Mouse (Mus musculus): ENCODE measurements around the gene Olfr1280. TPM values are rescaled to one million over a fixed set of nuclear protein-coding genes. Genes with fewer than 3 reads are reported as not detected.

Olfr1280 gene
- total and polyA plus RNA-seq, 3 experiments, result not detected

DNA sequence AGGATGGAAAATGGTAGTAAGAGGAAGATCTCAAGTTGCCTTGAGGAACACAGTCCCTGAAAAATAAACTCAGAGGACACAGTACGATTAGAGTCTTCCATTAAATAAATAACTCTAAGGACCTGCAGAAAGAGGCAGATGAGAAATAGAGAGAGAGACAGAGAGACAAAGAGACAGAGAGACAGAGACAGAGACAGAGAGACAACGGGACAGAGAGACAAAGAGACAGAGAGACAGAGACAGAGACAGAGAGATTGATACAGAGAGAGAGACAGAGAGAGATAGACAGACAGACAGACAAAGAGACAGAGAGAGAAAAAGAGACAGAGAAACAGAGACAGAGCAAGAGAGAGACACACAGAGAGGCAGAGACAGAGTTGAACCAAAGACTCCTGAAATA lies 22.2 kb downstream of the Olfr1280 start, which contains the start of gene Olfr1282:
Gene Olfr1282 (minus strand): TSS at position 101 of the 400 bp plus-strand sequence.
- H3K27me3 ChIP-seq (ENCODE audit: control insufficient read depth, insufficient read depth, low read length), result no peaks in the 10 kb centered on the region
- intact Hi-C loops (cut with DNase I), result no loop called here
- H3K4me3 ChIP-seq, result no peak within 1 kb of the TSS
- no peaks in the 10 kb centered on the region for H3K4me1 ChIP-seq (ENCODE audit: control insufficient read depth, insufficient read depth, low read length)
- H3K9ac ChIP-seq (ENCODE audit: low read depth, low read length), result no peak within 1 kb of the TSS
- no peak for TF ChIP-seq CTCF (IDR thresholded peaks at IDR 0.05)
- no peak for TF ChIP-seq POLR2A (IDR thresholded peaks at IDR 0.05; ENCODE audit: insufficient read depth, low read depth, low read length)
- no peak for TF ChIP-seq EP300 (IDR thresholded peaks at IDR 0.05; ENCODE audit: insufficient read depth, low read depth, low read length)
- no peaks in the 10 kb centered on the region for H3K36me3 ChIP-seq (ENCODE audit: control insufficient read depth, insufficient read depth, low read length)
- WGBS, result 53% methylated on average over 2 of the region's 2 CpGs
- no peaks in the 10 kb centered on the region for H3K79me2 ChIP-seq (replicated peaks; ENCODE audit: control insufficient read depth, insufficient read depth, low read length)
- no peak for DNase-seq
- H3K27ac ChIP-seq, result no peak within 1 kb of the TSS

DNA sequence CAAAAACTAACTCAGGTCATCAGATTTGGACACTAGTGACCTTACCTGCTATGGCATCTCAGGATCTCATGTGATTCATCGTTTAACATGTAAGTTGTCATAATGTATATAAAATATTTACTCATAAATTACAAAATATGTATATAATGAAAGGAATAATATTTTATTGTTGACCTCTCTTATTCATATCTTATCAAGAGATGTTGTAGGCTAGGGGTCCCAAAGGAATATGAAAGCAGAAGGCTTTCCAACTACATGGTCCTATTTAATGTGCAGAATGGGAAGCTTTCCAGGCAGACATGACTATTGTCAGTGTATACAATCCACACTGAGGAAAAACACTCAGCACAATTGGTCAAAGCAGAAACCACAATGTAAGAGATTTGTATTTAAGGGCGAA lies 52.7 kb downstream of the Olfr1280 start, which contains the start of gene Olfr1283:
Gene Olfr1283 (plus strand): TSS at position 301 of the 400 bp plus-strand sequence.
- no peaks in the 10 kb centered on the region for H3K27me3 ChIP-seq (ENCODE audit: control insufficient read depth, insufficient read depth, low read length)
- no peak within 1 kb of the TSS for H3K27ac ChIP-seq
- no peak within 1 kb of the TSS for H3K4me3 ChIP-seq
- H3K36me3 ChIP-seq (ENCODE audit: control insufficient read depth, insufficient read depth, low read length), result no peaks in the 10 kb centered on the region
- H3K4me1 ChIP-seq (ENCODE audit: control insufficient read depth, insufficient read depth, low read length), result no peaks in the 10 kb centered on the region
- 60% methylated on average over 2 of the region's 2 CpGs for WGBS
- no peak for DNase-seq
- H3K79me2 ChIP-seq (replicated peaks; ENCODE audit: control insufficient read depth, insufficient read depth, low read length), result no peaks in the 10 kb centered on the region
- TF ChIP-seq EP300 (IDR thresholded peaks at IDR 0.05; ENCODE audit: insufficient read depth, low read depth, low read length) (no peak), POLR2A (IDR thresholded peaks at IDR 0.05; ENCODE audit: insufficient read depth, low read depth, low read length) (no peak), CTCF (IDR thresholded peaks at IDR 0.05) (no peak)
- intact Hi-C loops (cut with DNase I), result no loop called here
- no peak within 1 kb of the TSS for H3K9ac ChIP-seq (ENCODE audit: low read depth, low read length)

DNA sequence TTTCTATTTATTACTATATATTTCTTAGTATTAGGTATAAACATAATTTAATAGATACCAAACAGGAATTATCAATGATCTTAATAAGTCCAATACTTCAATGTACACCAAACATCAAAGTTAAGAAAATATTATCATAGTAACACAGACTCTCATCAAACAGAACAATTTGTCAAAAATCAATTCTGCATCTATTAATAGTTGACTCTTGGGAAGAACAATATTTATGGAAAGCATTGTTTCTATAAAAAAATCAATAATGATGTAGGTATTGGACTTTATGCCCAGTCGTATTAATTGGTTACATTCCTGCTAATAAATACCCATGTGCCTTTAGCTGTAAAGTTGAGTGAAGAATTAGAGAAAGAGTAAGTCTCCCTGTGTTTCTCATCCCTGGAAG lies 61.4 kb downstream of the Olfr1280 start, which contains the start of gene Olfr1284:
Gene Olfr1284 (plus strand): TSS at position 301 of the 400 bp plus-strand sequence.
- no peak for DNase-seq
- no peak within 1 kb of the TSS for H3K27ac ChIP-seq
- no peak within 1 kb of the TSS for H3K9ac ChIP-seq (ENCODE audit: low read depth, low read length)
- no peaks in the 10 kb centered on the region for H3K36me3 ChIP-seq (ENCODE audit: control insufficient read depth, insufficient read depth, low read length)
- H3K4me3 ChIP-seq, result no peak within 1 kb of the TSS
- H3K27me3 ChIP-seq (ENCODE audit: control insufficient read depth, insufficient read depth, low read length), result no peaks in the 10 kb centered on the region
- intact Hi-C loops (cut with DNase I), result no loop called here
- H3K4me1 ChIP-seq (ENCODE audit: control insufficient read depth, insufficient read depth, low read length), result no peaks in the 10 kb centered on the region
- 73% methylated on average over 1 of the region's 1 CpGs for WGBS
- TF ChIP-seq POLR2A (IDR thresholded peaks at IDR 0.05; ENCODE audit: insufficient read depth, low read depth, low read length) (no peak), CTCF (IDR thresholded peaks at IDR 0.05) (no peak), EP300 (IDR thresholded peaks at IDR 0.05; ENCODE audit: insufficient read depth, low read depth, low read length) (no peak)
- no peaks in the 10 kb centered on the region for H3K79me2 ChIP-seq (replicated peaks; ENCODE audit: control insufficient read depth, insufficient read depth, low read length)

Other genes with a start within 250 kb of the Olfr1280 start
- gene Gm13941, start 208.0 kb upstream of the Olfr1280 start, total RNA-seq (2021), result not detected
- not detected in 2 replicates for gene Gm13941, start 208.0 kb upstream of the Olfr1280 start, polyA plus RNA-seq (2012; rRNA removed)
- not detected for gene Gm15130, start 161.1 kb upstream of the Olfr1280 start, total RNA-seq (2021)
- gene Gm15130, start 161.1 kb upstream of the Olfr1280 start, polyA plus RNA-seq (2012; rRNA removed), result not detected in 2 replicates
- not detected for gene 4930430A15Rik, start 84.4 kb upstream of the Olfr1280 start, total RNA-seq (2021)
- gene 4930430A15Rik, start 84.4 kb upstream of the Olfr1280 start, polyA plus RNA-seq (2012; rRNA removed), result not detected in 2 replicates
- gene Olfr1275, start 78.7 kb upstream of the Olfr1280 start, total RNA-seq (2021), result not detected
- not detected in 2 replicates for gene Olfr1275, start 78.7 kb upstream of the Olfr1280 start, polyA plus RNA-seq (2012; rRNA removed)
- not detected for gene Olfr1276, start 59.5 kb upstream of the Olfr1280 start, total RNA-seq (2021)
- gene Olfr1276, start 59.5 kb upstream of the Olfr1280 start, polyA plus RNA-seq (2012; rRNA removed), result not detected in 2 replicates
- not detected for gene Olfr1277, start 39.9 kb upstream of the Olfr1280 start, total RNA-seq (2021)
- not detected in 2 replicates for gene Olfr1277, start 39.9 kb upstream of the Olfr1280 start, polyA plus RNA-seq (2012; rRNA removed)
- gene Olfr1278, start 23.9 kb upstream of the Olfr1280 start, total RNA-seq (2021), result not detected
- gene Olfr1278, start 23.9 kb upstream of the Olfr1280 start, polyA plus RNA-seq (2012; rRNA removed), result not detected in 2 replicates
- not detected for gene Olfr1279, start 13.4 kb upstream of the Olfr1280 start, total RNA-seq (2021)
- not detected in 2 replicates for gene Olfr1279, start 13.4 kb upstream of the Olfr1280 start, polyA plus RNA-seq (2012; rRNA removed)
- gene Olfr1281, start 12.5 kb downstream of the Olfr1280 start, total RNA-seq (2021), result not detected
- gene Olfr1281, start 12.5 kb downstream of the Olfr1280 start, polyA plus RNA-seq (2012; rRNA removed), result not detected in 2 replicates
- gene Olfr1282, start 22.1 kb downstream of the Olfr1280 start, total RNA-seq (2021), result not detected
- not detected in 2 replicates for gene Olfr1282, start 22.1 kb downstream of the Olfr1280 start, polyA plus RNA-seq (2012; rRNA removed)
- gene Olfr1283, start 52.8 kb downstream of the Olfr1280 start, total RNA-seq (2021), result not detected
- not detected in 2 replicates for gene Olfr1283, start 52.8 kb downstream of the Olfr1280 start, polyA plus RNA-seq (2012; rRNA removed)
- not detected for gene Olfr1284, start 61.5 kb downstream of the Olfr1280 start, total RNA-seq (2021)
- not detected in 2 replicates for gene Olfr1284, start 61.5 kb downstream of the Olfr1280 start, polyA plus RNA-seq (2012; rRNA removed)
- gene Olfr1286, start 109.1 kb downstream of the Olfr1280 start, total RNA-seq (2021), result not detected
- not detected in 2 replicates for gene Olfr1286, start 109.1 kb downstream of the Olfr1280 start, polyA plus RNA-seq (2012; rRNA removed)
- gene Olfr1287, start 135.1 kb downstream of the Olfr1280 start, total RNA-seq (2021), result not detected
- not detected in 2 replicates for gene Olfr1287, start 135.1 kb downstream of the Olfr1280 start, polyA plus RNA-seq (2012; rRNA removed)
- gene Olfr1288, start 160.1 kb downstream of the Olfr1280 start, total RNA-seq (2021), result not detected
- not detected in 2 replicates for gene Olfr1288, start 160.1 kb downstream of the Olfr1280 start, polyA plus RNA-seq (2012; rRNA removed)
- gene Olfr1289, start 166.8 kb downstream of the Olfr1280 start, total RNA-seq (2021), result not detected
- not detected in 2 replicates for gene Olfr1289, start 166.8 kb downstream of the Olfr1280 start, polyA plus RNA-seq (2012; rRNA removed)
- gene Olfr1290, start 179.8 kb downstream of the Olfr1280 start, total RNA-seq (2021), result not detected
- not detected in 2 replicates for gene Olfr1290, start 179.8 kb downstream of the Olfr1280 start, polyA plus RNA-seq (2012; rRNA removed)
- not detected for gene Olfr1291-ps1, start 183.2 kb downstream of the Olfr1280 start, total RNA-seq (2021)
- gene Olfr1291-ps1, start 183.2 kb downstream of the Olfr1280 start, polyA plus RNA-seq (2012; rRNA removed), result not detected in 2 replicates
- gene Olfr1293-ps, start 211.2 kb downstream of the Olfr1280 start, total RNA-seq (2021), result not detected
- not detected in 2 replicates for gene Olfr1293-ps, start 211.2 kb downstream of the Olfr1280 start, polyA plus RNA-seq (2012; rRNA removed)
- gene Olfr1294, start 226.3 kb downstream of the Olfr1280 start, total RNA-seq (2021), result not detected
- gene Olfr1294, start 226.3 kb downstream of the Olfr1280 start, polyA plus RNA-seq (2012; rRNA removed), result not detected in 2 replicates